Mouse (Mus musculus) hindbrain, embryonic 15.5 days (tissue): Measurements from ENCODE around the gene Tada2a. TPM values are rescaled to one million over a fixed set of nuclear protein-coding genes. Genes with fewer than 3 reads are reported as not detected.
A peak's percentile ranks its signal among the peaks of the same experiment; 100 is the strongest.

Experiments
- ATAC-seq: fragments of 200-750 bp; cut with Nextera tagmentation; 2 replicates; pipeline ENCODE4 v1.8.0; 2017; ENCODE audit warnings: low read depth, moderate number of reproducible peaks, moderate TSS enrichment; ENCODE audit not compliant: low FRiP score
- H3K27ac ChIP-seq: fragments of 300-500 bp; sonication (generic); replicated peaks from 2 replicates; pipeline ENCODE4 v1.5.1; 2015; ENCODE audit warnings: mild to moderate bottlenecking, inconsistent platforms
- H3K27me3 ChIP-seq: fragments of 300-500 bp; sonication (generic); 2 replicates; pipeline ENCODE4 v1.6.1; 2015; ENCODE audit warnings: control low read depth, inconsistent platforms
- H3K36me3 ChIP-seq: fragments of 300-500 bp; sonication (generic); 2 replicates; pipeline ENCODE4 v1.6.1; 2015; ENCODE audit warnings: control low read depth, inconsistent platforms
- H3K4me1 ChIP-seq: fragments of 300-500 bp; sonication (generic); replicated peaks from 2 replicates; pipeline ENCODE4 v1.6.1; 2015; ENCODE audit warnings: control low read depth, inconsistent platforms
- H3K4me2 ChIP-seq: fragments of 300-500 bp; sonication (generic); 2 replicates; pipeline ENCODE4 v1.6.1; 2015; ENCODE audit warnings: moderate library complexity, mild to moderate bottlenecking, inconsistent platforms
- H3K4me3 ChIP-seq: fragments of 300-500 bp; sonication (generic); 2 replicates; pipeline ENCODE4 v1.5.1; 2015; ENCODE audit warnings: mild to moderate bottlenecking, inconsistent platforms
- H3K9ac ChIP-seq: fragments of 300-500 bp; sonication (generic); 2 replicates; pipeline ENCODE4 v1.6.1; 2015; ENCODE audit warnings: inconsistent platforms
- H3K9me3 ChIP-seq: fragments of 300-500 bp; sonication (generic); 2 replicates; pipeline ENCODE4 v1.6.1; 2016; ENCODE audit warnings: control low read depth, inconsistent platforms
- WGBS: fragments of 180-500 bp; shearing (Covaris S2); methylation state at CpG from one replicate; pipeline ENCODE4 v1.1.7; 2015; 5-methylcytosine and 5-hydroxymethylcytosine counted together
- polyA plus RNA-seq: library from polyadenylated mRNA; unstranded; fragments of >200 nt; fragmentation: Nextera tagmentation; extraction: Ambion mirVana; gene quantifications from 2 replicates; pipeline ENCODE4 v1.2.1, GENCODE M21; 2015

The Tada2a gene
- 27.0 and 29.3 TPM in 2 replicates for polyA plus RNA-seq

GRCm38 (mm10) chr11:84128943-84129798 is at the start of gene Tada2a, which contains the start of gene Acaca:
Gene Tada2a (minus strand): TSS chr11:84129600.
Gene Acaca (plus strand): TSS chr11:84129672.
- Histone ChIP-seq H3K9ac (peak within 1 kb of the TSS; percentile 88), H3K4me1 (peaks cover 33% of the 10 kb centered on the region), H3K36me3 (peaks cover 9% of the 10 kb centered on the region; the same call in 1 of the 2 replicates), H3K27ac (peak within 1 kb of the TSS; percentile 89), H3K4me3 (peak within 1 kb of the TSS; percentile 91), H3K4me2 (peak within 1 kb of the TSS; percentile 66), H3K9me3 (no peaks in the 10 kb centered on the region), H3K27me3 (no peaks in the 10 kb centered on the region)
- peak; percentile 96 for ATAC-seq
- WGBS = under 1% methylated on average over 75 of the region's 83 CpGs

- Histone ChIP-seq H3K9ac (no peak overlapping the region; the same call in 1 of the 2 replicates), H3K27me3 (no peaks in the 10 kb centered on the region), H3K36me3 (no peaks in the 10 kb centered on the region), H3K4me1 (peaks cover 28% of the 10 kb centered on the region), H3K27ac (peak overlapping the region; percentile 94), H3K4me2 (peak overlapping the region; percentile 90), H3K4me3 (peak overlapping the region; percentile 97; the same call in 1 of the 2 replicates), H3K9me3 (no peaks in the 10 kb centered on the region)
- 42% methylated on average over 4 of the region's 4 CpGs for WGBS
- no peak for ATAC-seq
Measured at GRCm38 (mm10) chr11:84178571-84178970, 49.2 kb upstream of the Tada2a start.

GRCm38 (mm10) chr11:84172539-84173435 is 43.4 kb upstream of the Tada2a start:
- no peaks in the 10 kb centered on the region for H3K4me1 ChIP-seq
- no peak for ATAC-seq
- 76% methylated on average over 11 of the region's 11 CpGs for WGBS

GRCm38 (mm10) chr11:84168701-84169288 is 39.4 kb upstream of the Tada2a start:
- ATAC-seq = no peak
- peak overlapping the region; percentile 28; the same call in 1 of the 2 replicates for H3K4me2 ChIP-seq
- no peak overlapping the region for H3K27ac ChIP-seq
- WGBS = 26% methylated on average over 7 of the region's 7 CpGs
- H3K36me3 ChIP-seq = no peaks in the 10 kb centered on the region
- H3K4me3 ChIP-seq = no peak overlapping the region
- no peaks in the 10 kb centered on the region for H3K9me3 ChIP-seq
- no peaks in the 10 kb centered on the region for H3K4me1 ChIP-seq
- H3K27me3 ChIP-seq = no peaks in the 10 kb centered on the region
- H3K9ac ChIP-seq = no peak overlapping the region

More at GRCm38 (mm10) chr11:84172539-84173435, 43.4 kb upstream of the Tada2a start:
- Histone ChIP-seq H3K27me3 (no peaks in the 10 kb centered on the region), H3K27ac (no peak overlapping the region), H3K9me3 (no peaks in the 10 kb centered on the region), H3K4me2 (no peak overlapping the region), H3K36me3 (no peaks in the 10 kb centered on the region), H3K4me3 (no peak overlapping the region), H3K9ac (no peak overlapping the region)

- no peak within 1 kb of the TSS for H3K4me3 ChIP-seq
- H3K27ac ChIP-seq = no peak within 1 kb of the TSS
- ATAC-seq = no peak
- H3K4me1 ChIP-seq = no peaks in the 10 kb centered on the region
- no peaks in the 10 kb centered on the region for H3K36me3 ChIP-seq
- H3K4me2 ChIP-seq = no peak within 1 kb of the TSS
- no peaks in the 10 kb centered on the region for H3K27me3 ChIP-seq
- no peak within 1 kb of the TSS for H3K9ac ChIP-seq
- WGBS = 85% methylated on average over 5 of the region's 5 CpGs
- H3K9me3 ChIP-seq = no peaks in the 10 kb centered on the region
Measured at GRCm38 (mm10) chr11:84167046-84167526, 37.7 kb upstream of the Tada2a start, which contains the start of gene Gm11437. Gene Gm11437 (minus strand): TSS chr11:84167476.

GRCm38 (mm10) chr11:84164561-84164960 is 35.2 kb upstream of the Tada2a start:
- no peak overlapping the region for H3K27ac ChIP-seq
- WGBS = 67% methylated on average over 4 of the region's 4 CpGs

GRCm38 (mm10) chr11:84164123-84164522 is 34.7 kb upstream of the Tada2a start:
- no peak overlapping the region for H3K4me2 ChIP-seq
- H3K27ac ChIP-seq = no peak overlapping the region
- no peaks in the 10 kb centered on the region for H3K27me3 ChIP-seq
- H3K36me3 ChIP-seq = no peaks in the 10 kb centered on the region; the same call in 1 of the 2 replicates
- no peak for ATAC-seq
- H3K4me1 ChIP-seq = no peaks in the 10 kb centered on the region
- H3K9ac ChIP-seq = no peak overlapping the region
- no peaks in the 10 kb centered on the region for H3K9me3 ChIP-seq
- H3K4me3 ChIP-seq = no peak overlapping the region
- 94% methylated on average over 6 of the region's 6 CpGs for WGBS

More at GRCm38 (mm10) chr11:84164561-84164960, 35.2 kb upstream of the Tada2a start:
- H3K9ac ChIP-seq = no peak overlapping the region
- H3K9me3 ChIP-seq = no peaks in the 10 kb centered on the region
- H3K27me3 ChIP-seq = no peaks in the 10 kb centered on the region
- H3K4me2 ChIP-seq = no peak overlapping the region
- H3K4me1 ChIP-seq = no peaks in the 10 kb centered on the region
- H3K36me3 ChIP-seq = no peaks in the 10 kb centered on the region; the same call in 1 of the 2 replicates
- ATAC-seq = no peak
- H3K4me3 ChIP-seq = no peak overlapping the region

GRCm38 (mm10) chr11:84156535-84157262 is 27.3 kb upstream of the Tada2a start:
- no peaks in the 10 kb centered on the region for H3K27me3 ChIP-seq
- WGBS = 89% methylated on average over 4 of the region's 4 CpGs
- H3K9ac ChIP-seq = no peak overlapping the region
- H3K4me3 ChIP-seq = no peak overlapping the region
- H3K4me2 ChIP-seq = no peak overlapping the region
- ATAC-seq = no peak
- no peaks in the 10 kb centered on the region; the same call in 1 of the 2 replicates for H3K36me3 ChIP-seq
- no peaks in the 10 kb centered on the region for H3K4me1 ChIP-seq
- no peak overlapping the region for H3K27ac ChIP-seq
- no peaks in the 10 kb centered on the region for H3K9me3 ChIP-seq

GRCm38 (mm10) chr11:84150884-84151283 is 21.5 kb upstream of the Tada2a start:
- no peak for ATAC-seq
- H3K27ac ChIP-seq = no peak overlapping the region

GRCm38 (mm10) chr11:84146081-84146480 is 16.7 kb upstream of the Tada2a start:
- WGBS = 39% methylated on average over 3 of the region's 3 CpGs
- ATAC-seq = no peak
- no peaks in the 10 kb centered on the region for H3K27me3 ChIP-seq

More at GRCm38 (mm10) chr11:84150884-84151283, 21.5 kb upstream of the Tada2a start:
- WGBS = 75% methylated on average over 2 of the region's 2 CpGs
- Histone ChIP-seq H3K4me1 (no peaks in the 10 kb centered on the region), H3K9ac (no peak overlapping the region), H3K4me3 (no peak overlapping the region), H3K27me3 (no peaks in the 10 kb centered on the region), H3K4me2 (no peak overlapping the region), H3K36me3 (no peaks in the 10 kb centered on the region), H3K9me3 (no peaks in the 10 kb centered on the region)

More at GRCm38 (mm10) chr11:84146081-84146480, 16.7 kb upstream of the Tada2a start:
- H3K36me3 ChIP-seq = no peaks in the 10 kb centered on the region
- no peaks in the 10 kb centered on the region for H3K9me3 ChIP-seq
- no peak overlapping the region for H3K4me3 ChIP-seq
- H3K9ac ChIP-seq = no peak overlapping the region
- H3K4me1 ChIP-seq = no peaks in the 10 kb centered on the region
- no peak overlapping the region for H3K27ac ChIP-seq
- no peak overlapping the region for H3K4me2 ChIP-seq
